Mouse (Mus musculus) liver, postnatal 0 days (tissue): ENCODE measurements around the gene Hrh3. TPM values are rescaled to one million over a fixed set of nuclear protein-coding genes. Genes with fewer than 3 reads are reported as not detected.
A peak's percentile ranks its signal among the peaks of the same experiment; 100 is the strongest.

Source experiments
- ATAC-seq: fragments of 200-750 bp; cut with Nextera tagmentation; 2 replicates; pipeline ENCODE4 v1.8.0; 2017; ENCODE audit warnings: mild to moderate bottlenecking, moderate library complexity
- DNase-seq: peaks from one replicate; pipeline ENCODE4 v3.0.0-alpha.2; 2016
- H3K27ac ChIP-seq: fragments of 300-500 bp; sonication (generic); 2 replicates; pipeline ENCODE4 v1.5.1; 2014; ENCODE audit warnings: antibody characterized with exemption, moderate library complexity, mild to moderate bottlenecking, low read depth
- H3K27me3 ChIP-seq: fragments of 300-500 bp; sonication (generic); 2 replicates; pipeline ENCODE4 v1.6.1; 2014; ENCODE audit warnings: low read length, control low read depth, mixed read lengths; ENCODE audit not compliant: insufficient read depth
- H3K36me3 ChIP-seq: fragments of 300-500 bp; sonication (generic); replicated peaks from 2 replicates; pipeline ENCODE4 v1.6.1; 2014; ENCODE audit warnings: mild to moderate bottlenecking, control low read depth, low read length, moderate library complexity, mixed read lengths; ENCODE audit not compliant: insufficient read depth
- H3K4me1 ChIP-seq: fragments of 300-500 bp; sonication (generic); 2 replicates; pipeline ENCODE4 v1.6.1; 2014; ENCODE audit warnings: antibody characterized with exemption, mild to moderate bottlenecking, control low read depth; ENCODE audit not compliant: insufficient read depth
- H3K4me2 ChIP-seq: fragments of 300-500 bp; sonication (generic); 2 replicates; pipeline ENCODE4 v1.6.1; 2014; ENCODE audit warnings: low read depth, mild to moderate bottlenecking, low read length, moderate library complexity, mixed read lengths
- H3K4me3 ChIP-seq: fragments of 300-500 bp; sonication (generic); 2 replicates; pipeline ENCODE4 v1.5.1; 2014; ENCODE audit warnings: low read depth, low read length
- H3K9ac ChIP-seq: fragments of 300-500 bp; sonication (generic); replicated peaks from 2 replicates; pipeline ENCODE4 v1.6.1; 2014; ENCODE audit warnings: mild to moderate bottlenecking, moderate library complexity
- H3K9me3 ChIP-seq: fragments of 300-500 bp; sonication (generic); 2 replicates; pipeline ENCODE4 v1.6.1; 2016; ENCODE audit warnings: mild to moderate bottlenecking, control low read depth, low read length, mixed read lengths
- CTCF ChIP-seq: sonication (generic); IDR thresholded peaks from 2 replicates; pipeline ENCODE4 v1.5.1; 2016; ENCODE audit warnings: antibody characterized with exemption, low read depth
- EP300 ChIP-seq: IDR thresholded peaks from 2 replicates; pipeline ENCODE4 v1.6.1; 2016; ENCODE audit warnings: antibody characterized with exemption, low read depth, mild to moderate bottlenecking
- WGBS: fragments of 180-500 bp; shearing (Covaris S2); extraction: QIAGEN DNeasy Blood & Tissue Kit; methylation state at CpG from one replicate; pipeline ENCODE4 v1.1.7; 2014; ENCODE audit not compliant: insufficient replicate concordance; 5-methylcytosine and 5-hydroxymethylcytosine counted together
- polyA plus RNA-seq: library from polyadenylated mRNA; unstranded; fragments of >200 nt; fragmentation: Nextera tagmentation; extraction: Ambion mirVana; gene quantifications from 2 replicates; pipeline ENCODE4 v1.2.1, GENCODE M21; 2015

The Hrh3 gene
- polyA plus RNA-seq, 1 experiment from 2014 or later: not detected

DNA sequence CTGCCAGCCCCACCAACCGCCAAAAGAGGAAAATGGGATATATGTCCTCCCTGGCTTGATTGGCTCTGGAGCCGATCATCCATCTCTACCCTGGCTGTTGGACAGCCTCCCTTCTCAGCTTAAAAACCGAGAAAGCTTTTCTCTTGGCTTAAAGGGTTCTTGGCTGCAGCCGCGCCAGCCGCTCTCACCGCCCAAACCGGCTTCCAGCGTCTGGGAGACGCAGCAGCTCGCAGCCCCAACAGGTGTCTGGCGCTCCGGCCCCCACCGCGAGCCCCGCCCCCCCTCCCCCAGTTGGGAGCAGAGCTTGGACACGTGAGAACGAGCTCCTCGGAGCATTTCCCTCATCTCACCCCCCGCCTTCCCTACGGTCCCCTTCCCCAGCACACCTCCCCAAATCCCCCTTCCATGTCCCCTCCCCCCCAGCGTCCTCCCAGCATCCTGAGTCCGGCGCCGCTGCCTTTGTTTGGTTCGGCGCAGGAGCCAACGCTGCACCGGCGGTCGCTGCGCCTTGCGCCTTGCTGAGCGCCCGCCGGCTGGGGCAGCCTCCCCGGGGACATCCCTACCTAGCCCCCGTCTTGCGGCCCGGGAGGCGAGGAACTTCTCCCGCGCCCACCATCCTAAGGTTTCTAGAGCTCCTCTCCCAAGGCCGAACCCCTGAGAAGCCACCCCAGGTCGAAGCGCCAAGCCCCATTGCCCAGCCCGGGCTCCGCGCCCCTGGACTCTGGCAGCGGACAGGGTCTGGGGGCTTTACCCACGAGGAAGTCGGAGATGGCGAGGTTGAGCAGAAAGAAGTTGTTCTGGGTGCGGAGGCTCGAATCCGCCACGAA, 924 bp downstream of the Hrh3 start:
- 2% methylated on average over 55 of the region's 57 CpGs for WGBS
- Histone ChIP-seq H3K27ac (no peak overlapping the region), H3K4me3 (peak overlapping the region; percentile 53), H3K4me2 (peak overlapping the region; percentile 78), H3K4me1 (peaks cover 15% of the 10 kb centered on the region), H3K36me3 (no peaks in the 10 kb centered on the region), H3K27me3 (peaks cover 70% of the 10 kb centered on the region), H3K9me3 (no peaks in the 10 kb centered on the region), H3K9ac (no peak overlapping the region)
- DNase-seq (no peak), ATAC-seq (no peak)
- TF ChIP-seq EP300: no peak

DNA sequence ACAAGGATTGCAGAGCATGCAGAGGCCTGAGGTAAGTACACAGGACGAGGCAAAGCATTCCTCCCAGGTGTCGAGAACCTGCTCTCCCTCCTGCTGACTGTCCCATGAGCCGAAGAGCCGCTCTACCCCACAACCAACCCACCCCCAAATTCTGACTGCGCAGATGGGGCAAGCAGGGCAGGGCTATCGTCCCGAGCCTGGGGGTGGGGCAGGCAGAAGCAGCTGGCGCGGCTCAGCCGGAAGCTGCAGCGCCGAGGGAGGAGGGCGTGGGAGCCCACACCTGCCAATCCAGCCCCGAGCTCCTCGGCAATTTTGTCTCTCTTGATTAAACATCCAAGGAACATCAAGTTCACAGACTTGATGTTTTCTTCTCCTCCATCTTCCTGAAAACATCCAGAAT, 4.8 kb downstream of the Hrh3 start:
- Histone ChIP-seq H3K4me3 (no peak overlapping the region), H3K9ac (no peak overlapping the region), H3K36me3 (no peaks in the 10 kb centered on the region), H3K9me3 (no peaks in the 10 kb centered on the region), H3K27me3 (peaks cover 61% of the 10 kb centered on the region), H3K4me2 (no peak overlapping the region), H3K27ac (no peak overlapping the region), H3K4me1 (peaks cover 12% of the 10 kb centered on the region)
- DNase-seq (no peak), ATAC-seq (no peak)
- WGBS: 4% methylated on average over 15 of the region's 15 CpGs
- TF ChIP-seq EP300: no peak
- TF ChIP-seq CTCF: no peak

DNA sequence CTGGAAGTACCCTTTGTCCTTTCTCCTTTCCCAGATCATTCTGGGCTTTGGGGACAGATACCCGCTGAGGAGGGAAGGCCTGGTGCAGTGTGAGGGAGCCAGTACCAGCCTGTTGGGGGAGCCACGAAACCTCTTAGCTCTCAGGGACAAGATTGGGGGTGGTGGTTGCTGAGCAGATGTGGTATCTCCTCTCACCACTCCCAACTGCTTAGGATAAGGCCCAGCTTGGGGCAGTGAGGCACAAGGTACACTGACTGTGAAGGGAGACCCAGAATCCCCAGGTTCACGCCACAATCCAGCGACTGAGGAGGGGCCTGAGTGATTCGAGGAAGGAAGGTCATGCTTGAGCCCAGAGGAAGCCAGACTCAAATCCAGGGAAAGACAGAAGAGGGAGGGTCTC, 6.1 kb downstream of the Hrh3 start:
- no peak overlapping the region for H3K27ac ChIP-seq
- no peak overlapping the region for H3K4me3 ChIP-seq
- TF ChIP-seq EP300 (no peak), CTCF (peak; percentile 29; the same call in 1 of the 2 replicates)
- no peaks in the 10 kb centered on the region for H3K9me3 ChIP-seq
- ATAC-seq (peak; percentile 47), DNase-seq (no peak)
- 29% methylated on average over 5 of the region's 5 CpGs for WGBS
- peaks cover 2% of the 10 kb centered on the region; the same call in 1 of the 2 replicates for H3K4me1 ChIP-seq
- no peaks in the 10 kb centered on the region for H3K36me3 ChIP-seq
- no peak overlapping the region for H3K4me2 ChIP-seq
- H3K9ac ChIP-seq: no peak overlapping the region
- H3K27me3 ChIP-seq: peaks cover 48% of the 10 kb centered on the region

DNA sequence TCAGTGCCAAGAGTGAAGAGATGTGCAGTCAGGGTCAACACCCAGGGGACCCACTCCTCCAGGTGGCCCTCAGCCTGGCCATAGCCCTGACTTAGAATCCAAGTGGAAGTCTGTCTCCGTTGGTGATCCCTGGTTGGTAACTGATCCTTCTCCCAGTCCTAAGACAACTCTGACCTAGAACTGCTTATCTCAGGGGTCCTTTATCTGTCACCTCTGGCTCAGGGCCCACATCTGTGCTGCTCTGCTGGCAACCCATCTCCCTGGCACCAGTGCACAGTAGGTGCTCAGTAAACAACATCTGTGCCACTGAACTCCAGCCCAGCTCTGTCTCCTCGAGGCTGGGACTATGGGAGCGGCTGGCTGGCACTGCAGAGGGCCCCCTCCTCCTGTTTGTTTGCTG, 6.7 kb downstream of the Hrh3 start:
- peaks cover 42% of the 10 kb centered on the region for H3K27me3 ChIP-seq
- H3K27ac ChIP-seq: no peak overlapping the region
- WGBS: 48% methylated on average over 3 of the region's 3 CpGs
- no peak overlapping the region for H3K4me2 ChIP-seq
- ATAC-seq (no peak), DNase-seq (no peak)
- no peak overlapping the region for H3K9ac ChIP-seq
- H3K4me3 ChIP-seq: no peak overlapping the region
- H3K4me1 ChIP-seq: peaks cover 2% of the 10 kb centered on the region; the same call in 1 of the 2 replicates
- TF ChIP-seq CTCF: no peak
- no peaks in the 10 kb centered on the region for H3K36me3 ChIP-seq
- H3K9me3 ChIP-seq: no peaks in the 10 kb centered on the region

DNA sequence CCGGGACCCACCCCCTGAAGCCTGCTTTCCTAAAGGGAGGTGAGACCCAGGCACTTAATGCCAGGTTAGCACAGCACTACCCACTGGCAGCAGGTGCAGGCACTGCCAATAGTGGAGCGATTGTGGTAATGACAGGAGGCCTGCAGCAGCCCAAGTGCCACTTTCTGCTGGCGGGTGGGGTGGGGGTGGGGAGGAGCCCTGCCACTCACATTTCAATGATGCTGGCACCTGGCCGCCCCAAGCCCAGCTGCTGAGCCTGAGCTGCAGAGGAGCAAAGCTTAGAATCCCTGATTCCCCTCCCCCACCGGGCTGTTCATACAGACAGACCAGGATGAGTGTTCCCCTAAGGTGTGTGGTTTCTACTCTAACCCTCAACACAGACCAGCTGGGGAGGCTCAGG, 8.6 kb downstream of the Hrh3 start:
- Histone ChIP-seq H3K9ac (no peak overlapping the region), H3K4me1 (peaks cover 2% of the 10 kb centered on the region; the same call in 1 of the 2 replicates), H3K36me3 (no peaks in the 10 kb centered on the region), H3K4me2 (no peak overlapping the region), H3K27ac (no peak overlapping the region), H3K27me3 (peaks cover 24% of the 10 kb centered on the region), H3K4me3 (no peak overlapping the region), H3K9me3 (no peaks in the 10 kb centered on the region)
- 35% methylated on average over 5 of the region's 5 CpGs for WGBS
- no peak for ATAC-seq
- no peak for TF ChIP-seq EP300
- no peak for DNase-seq

DNA sequence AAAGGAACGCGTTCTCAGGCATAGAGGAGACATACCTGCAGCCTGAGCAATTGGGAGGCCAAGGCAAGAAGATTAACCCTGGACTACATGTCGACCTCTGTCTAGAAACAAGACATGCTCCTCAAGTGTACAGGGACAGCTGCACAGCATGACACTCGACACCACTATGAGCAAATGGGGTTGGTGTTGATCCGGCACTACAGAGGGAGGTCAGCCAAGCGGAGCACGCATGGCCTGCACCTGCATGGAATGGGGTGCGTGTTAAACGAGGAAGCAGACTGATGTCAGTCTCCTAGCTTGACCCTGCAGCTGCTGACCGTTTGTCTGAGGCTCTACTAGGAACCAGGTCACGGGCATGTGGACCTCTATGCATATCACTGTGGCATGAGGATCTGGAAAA, 14.0 kb downstream of the Hrh3 start:
- no peak overlapping the region for H3K4me2 ChIP-seq
- ATAC-seq (no peak), DNase-seq (no peak)
- H3K4me3 ChIP-seq: no peak overlapping the region
- TF ChIP-seq CTCF (no peak), EP300 (no peak)
- no peak overlapping the region for H3K9ac ChIP-seq
- no peaks in the 10 kb centered on the region for H3K9me3 ChIP-seq
- no peak overlapping the region for H3K27ac ChIP-seq
- H3K27me3 ChIP-seq: no peaks in the 10 kb centered on the region
- no peaks in the 10 kb centered on the region for H3K4me1 ChIP-seq
- WGBS: 58% methylated on average over 11 of the region's 11 CpGs
- H3K36me3 ChIP-seq: no peaks in the 10 kb centered on the region; the same call in 1 of the 2 replicates
